Comparison of ENCODE assay signal across 10 mouse cellular contexts in genomic region chr8:84907979-84908378, GRCm38 (mm10). TPM values are rescaled to one million over a fixed set of nuclear protein-coding genes. Genes with fewer than 3 reads are reported as not detected.
A peak's percentile ranks its signal among the peaks of the same experiment; 100 is the strongest.
DNase-seq lines count a peak whose midpoint lies in the region; ATAC-seq and TF ChIP-seq lines count a peak whose summit lies in the region.
"Not testable (repeated sequence)": the region's sequence is repeated elsewhere in the genome, so short reads cannot be mapped to it uniquely, and the experiment has no call there.
"Had no signal": no experiment of that assay in that cellular context is flagged by ENCODE, and none has a peak within 500 bp of the region (broad histone marks: within the 10 kb centered on the region; RNA-seq: fewer than 3 reads in every experiment).

No protein-coding gene starts in this region.

- TF ChIP-seq CTCF in kidney, adult 2 months (conservative IDR thresholded peaks at IDR 0.05; ENCODE audit: insufficient read depth, insufficient read length, low read depth, low read length); midbrain, postnatal 0 days (IDR thresholded peaks at IDR 0.05); stomach, postnatal 0 days (IDR thresholded peaks at IDR 0.05; ENCODE audit: low read depth): not testable (repeated sequence)

- TF ChIP-seq POLR2A in kidney, adult 2 months (IDR thresholded peaks at IDR 0.05; ENCODE audit: low read depth, low read length): not testable (repeated sequence)

- H3K36me3 ChIP-seq in embryonic facial prominence, embryonic 12.5 days; kidney, adult 2 months (ENCODE audit: control insufficient read depth, insufficient read depth, low read length); limb, embryonic 15.5 days; lung, embryonic 16.5 days (ENCODE audit: control insufficient read depth, insufficient read depth, low read length); stomach, postnatal 0 days (ENCODE audit: control insufficient read depth, insufficient read depth, low read length): not testable (repeated sequence)
- peaks cover 14% of the 10 kb centered on the region for H3K36me3 ChIP-seq in forebrain, embryonic 16.5 days (ENCODE audit: control insufficient read depth, insufficient read depth)
- peaks cover 15% of the 10 kb centered on the region; the same call in 1 of the 2 replicates for H3K36me3 ChIP-seq in hindbrain, embryonic 10.5 days
- peaks cover 33% of the 10 kb centered on the region for H3K36me3 ChIP-seq in midbrain, postnatal 0 days (ENCODE audit: insufficient read depth, low read length)

- H3K9me3 ChIP-seq in embryonic facial prominence, embryonic 12.5 days; forebrain, embryonic 16.5 days (ENCODE audit: control insufficient read depth, low read length); hindbrain, embryonic 10.5 days; limb, embryonic 15.5 days; lung, embryonic 16.5 days (ENCODE audit: control insufficient read depth, low read length); midbrain, postnatal 0 days (ENCODE audit: low read length); stomach, postnatal 0 days (ENCODE audit: control insufficient read depth, low read length): not testable (repeated sequence)

- peaks cover 24% of the 10 kb centered on the region for H3K4me1 ChIP-seq in embryonic facial prominence, embryonic 12.5 days
- H3K4me1 ChIP-seq in forebrain, embryonic 16.5 days (replicated peaks; ENCODE audit: control insufficient read depth, insufficient read depth, low read length): peaks cover 18% of the 10 kb centered on the region
- H3K4me1 ChIP-seq in hindbrain, embryonic 10.5 days (replicated peaks): peaks cover 33% of the 10 kb centered on the region
- H3K4me1 ChIP-seq in kidney, adult 2 months (ENCODE audit: control insufficient read depth, insufficient read depth, low read length); midbrain, postnatal 0 days (ENCODE audit: insufficient read depth, low read length); stomach, postnatal 0 days (replicated peaks; ENCODE audit: control insufficient read depth, insufficient read depth): not testable (repeated sequence)
- peaks cover 31% of the 10 kb centered on the region for H3K4me1 ChIP-seq in limb, embryonic 15.5 days
- peaks cover 16% of the 10 kb centered on the region for H3K4me1 ChIP-seq in lung, embryonic 16.5 days (replicated peaks; ENCODE audit: control insufficient read depth, insufficient read depth, low read length)

- not testable (repeated sequence) for ATAC-seq in embryonic facial prominence, embryonic 12.5 days (ENCODE audit: insufficient number of reproducible peaks, insufficient read depth, low FRiP score, low TSS enrichment); forebrain, embryonic 16.5 days; limb, embryonic 15.5 days (ENCODE audit: insufficient number of reproducible peaks, low FRiP score, low TSS enrichment, low read depth); lung, embryonic 16.5 days (ENCODE audit: low read depth); midbrain, postnatal 0 days (ENCODE audit: low FRiP score); stomach, postnatal 0 days (ENCODE audit: low FRiP score, low TSS enrichment)

- peak overlapping the region; percentile 51 for H3K4me3 ChIP-seq in embryonic facial prominence, embryonic 12.5 days
- peak overlapping the region; percentile 48 for H3K4me3 ChIP-seq in forebrain, embryonic 16.5 days (replicated peaks; ENCODE audit: low read length)
- peak overlapping the region; percentile 62 for H3K4me3 ChIP-seq in hindbrain, embryonic 10.5 days
- H3K4me3 ChIP-seq in kidney, adult 2 months (ENCODE audit: insufficient read depth, low read depth, low read length): peak overlapping the region; percentile 20; the same call in 1 of the 2 replicates
- H3K4me3 ChIP-seq in limb, embryonic 15.5 days: peak overlapping the region; percentile 55
- peak overlapping the region; percentile 72 for H3K4me3 ChIP-seq in lung, embryonic 16.5 days (ENCODE audit: low read length)
- peak overlapping the region; percentile 29; the same call in 1 of the 2 replicates for H3K4me3 ChIP-seq in midbrain, postnatal 0 days (ENCODE audit: low read depth, low read length)
- H3K4me3 ChIP-seq in stomach, postnatal 0 days (ENCODE audit: low read depth, low read length): peak overlapping the region; percentile 53

- H3K9ac ChIP-seq in embryonic facial prominence, embryonic 12.5 days; forebrain, embryonic 16.5 days (replicated peaks; ENCODE audit: low read depth, low read length); limb, embryonic 15.5 days; midbrain, postnatal 0 days (replicated peaks; ENCODE audit: low read length, poor library complexity, severe bottlenecking); stomach, postnatal 0 days (ENCODE audit: low read length): not testable (repeated sequence)
- peak overlapping the region; percentile 84; the same call in 1 of the 2 replicates for H3K9ac ChIP-seq in lung, embryonic 16.5 days (ENCODE audit: low read length)

- peaks cover 37% of the 10 kb centered on the region for H3K27me3 ChIP-seq in embryonic facial prominence, embryonic 12.5 days
- H3K27me3 ChIP-seq in forebrain, embryonic 16.5 days (replicated peaks; ENCODE audit: control insufficient read depth, insufficient read depth, low read length); kidney, adult 2 months (replicated peaks; ENCODE audit: control insufficient read depth, insufficient read depth, low read length); midbrain, postnatal 0 days (ENCODE audit: insufficient read depth, low read length); stomach, postnatal 0 days (ENCODE audit: control insufficient read depth, insufficient read depth, low read length): not testable (repeated sequence)
- H3K27me3 ChIP-seq in hindbrain, embryonic 10.5 days (ENCODE audit: insufficient read depth, poor library complexity, severe bottlenecking): peaks cover 67% of the 10 kb centered on the region
- peaks cover 29% of the 10 kb centered on the region for H3K27me3 ChIP-seq in limb, embryonic 15.5 days
- peaks cover 17% of the 10 kb centered on the region for H3K27me3 ChIP-seq in lung, embryonic 16.5 days (ENCODE audit: control insufficient read depth, insufficient read depth, low read depth, low read length)

- 22% methylated on average over 7 of the region's 7 CpGs for WGBS in embryonic facial prominence, embryonic 12.5 days
- 31% methylated on average over 6 of the region's 7 CpGs for WGBS in forebrain, embryonic 16.5 days
- 32% methylated on average over 7 of the region's 7 CpGs for WGBS in hindbrain, embryonic 10.5 days
- WGBS in kidney, adult 2 months: 12% methylated on average over 7 of the region's 7 CpGs
- 34% methylated on average over 7 of the region's 7 CpGs for WGBS in limb, embryonic 15.5 days
- 29% methylated on average over 6 of the region's 7 CpGs for WGBS in lung, embryonic 16.5 days
- 30% methylated on average over 7 of the region's 7 CpGs for WGBS in midbrain, postnatal 0 days
- 31% methylated on average over 6 of the region's 7 CpGs for WGBS in stomach, postnatal 0 days

- TF ChIP-seq EP300 in stomach, postnatal 0 days (optimal IDR thresholded peaks at IDR 0.05): not testable (repeated sequence)

- peak; percentile 23 for DNase-seq in hindbrain, embryonic 10.5 days (ENCODE audit: low spot score)
- not testable (repeated sequence) for DNase-seq in kidney, adult 2 months; midbrain, postnatal 0 days (ENCODE audit: low spot score); stomach, postnatal 0 days (ENCODE audit: low spot score)

- H3K4me2 ChIP-seq in embryonic facial prominence, embryonic 12.5 days (replicated peaks): peak overlapping the region; percentile 68
- H3K4me2 ChIP-seq in forebrain, embryonic 16.5 days (ENCODE audit: low read length): peak overlapping the region; percentile 67
- peak overlapping the region; percentile 71 for H3K4me2 ChIP-seq in limb, embryonic 15.5 days
- peak overlapping the region; percentile 93 for H3K4me2 ChIP-seq in lung, embryonic 16.5 days (ENCODE audit: low read depth, low read length)
- H3K4me2 ChIP-seq in midbrain, postnatal 0 days (ENCODE audit: low read depth, low read length, poor library complexity, severe bottlenecking): peak overlapping the region; percentile 45
- peak overlapping the region; percentile 90 for H3K4me2 ChIP-seq in stomach, postnatal 0 days (replicated peaks; ENCODE audit: low read depth)

- H3K27ac ChIP-seq in embryonic facial prominence, embryonic 12.5 days: peak overlapping the region; percentile 58; the same call in 1 of the 2 replicates
- H3K27ac ChIP-seq in forebrain, embryonic 16.5 days (ENCODE audit: low read length); kidney, adult 2 months (ENCODE audit: insufficient read depth, low read depth, low read length); limb, embryonic 15.5 days; lung, embryonic 16.5 days (ENCODE audit: low read length); midbrain, postnatal 0 days (ENCODE audit: low read depth, low read length); stomach, postnatal 0 days (replicated peaks): not testable (repeated sequence)
- peak overlapping the region; percentile 83 for H3K27ac ChIP-seq in hindbrain, embryonic 10.5 days

RNA-seq across cellular contexts. Expression of gene Dnase2a, which starts 0.4 kb away (rescaled TPM):
- polyA plus RNA-seq in embryonic facial prominence, embryonic 12.5 days (2016; fragmentation: Nextera tagmentation; extraction: Ambion mirVana): 14.8 and 15.4 TPM in 2 replicates
- polyA plus RNA-seq in forebrain, embryonic 16.5 days (2015; fragmentation: Nextera tagmentation; extraction: Ambion mirVana): 5.4 and 5.5 TPM in 2 replicates
- 5.8 and 6.6 TPM in 2 replicates for polyA plus RNA-seq in hindbrain, embryonic 10.5 days (2016; fragmentation: Nextera tagmentation; extraction: Ambion mirVana)
- polyA plus RNA-seq in kidney, adult 2 months (2012; rRNA removed): 19.0 and 20.1 TPM in 2 replicates
- 19.2 and 22.1 TPM in 2 replicates for polyA plus RNA-seq in limb, embryonic 15.5 days (2015; fragmentation: Nextera tagmentation; extraction: Ambion mirVana)
- 19.9 and 21.1 TPM in 2 replicates for polyA plus RNA-seq in lung, embryonic 16.5 days (2015; fragmentation: Nextera tagmentation; extraction: Ambion mirVana)
- 4.3 and 5.7 TPM in 2 replicates for total RNA-seq in midbrain, postnatal 0 days (2014; rRNA removed)
- 6.7 and 8.2 TPM in 2 replicates for polyA plus RNA-seq in midbrain, postnatal 0 days (2015; fragmentation: Nextera tagmentation; extraction: Ambion mirVana)
- 15.9 and 17.4 TPM in 2 replicates for polyA plus RNA-seq in stomach, postnatal 0 days (2015; fragmentation: Nextera tagmentation; extraction: Ambion mirVana)

RNA-seq across cellular contexts. Expression of gene Klf1, which starts 6.3 kb away (rescaled TPM):
- 4.7 and 5.4 TPM in 2 replicates for polyA plus RNA-seq in embryonic facial prominence, embryonic 12.5 days (2016; fragmentation: Nextera tagmentation; extraction: Ambion mirVana)
- polyA plus RNA-seq in forebrain, embryonic 16.5 days (2015; fragmentation: Nextera tagmentation; extraction: Ambion mirVana): 0.73 and 0.85 TPM in 2 replicates
- polyA plus RNA-seq in hindbrain, embryonic 10.5 days (2016; fragmentation: Nextera tagmentation; extraction: Ambion mirVana): 18.2 and 21.5 TPM in 2 replicates
- 3.2 and 6.0 TPM in 2 replicates for polyA plus RNA-seq in kidney, adult 2 months (2012; rRNA removed)
- polyA plus RNA-seq in limb, embryonic 15.5 days (2015; fragmentation: Nextera tagmentation; extraction: Ambion mirVana): 1.4 and 2.5 TPM in 2 replicates
- polyA plus RNA-seq in lung, embryonic 16.5 days (2015; fragmentation: Nextera tagmentation; extraction: Ambion mirVana): 1.5 and 4.9 TPM in 2 replicates
- total RNA-seq in midbrain, postnatal 0 days (2014; rRNA removed): 0.52 TPM in 1 of 2 replicates, not detected in the other
- polyA plus RNA-seq in midbrain, postnatal 0 days (2015; fragmentation: Nextera tagmentation; extraction: Ambion mirVana): 0.36 and 0.52 TPM in 2 replicates
- polyA plus RNA-seq in stomach, postnatal 0 days (2015; fragmentation: Nextera tagmentation; extraction: Ambion mirVana): 0.51 and 0.82 TPM in 2 replicates
- total RNA-seq: neutrophil, adult 5-6 weeks had no signal

RNA-seq across cellular contexts. Expression of gene Gcdh, which starts 14.3 kb away (rescaled TPM):
- 44.3 and 45.2 TPM in 2 replicates for polyA plus RNA-seq in embryonic facial prominence, embryonic 12.5 days (2016; fragmentation: Nextera tagmentation; extraction: Ambion mirVana)
- 35.5 and 39.1 TPM in 2 replicates for polyA plus RNA-seq in forebrain, embryonic 16.5 days (2015; fragmentation: Nextera tagmentation; extraction: Ambion mirVana)
- polyA plus RNA-seq in hindbrain, embryonic 10.5 days (2016; fragmentation: Nextera tagmentation; extraction: Ambion mirVana): 35.5 and 43.4 TPM in 2 replicates
- 700 TPM in 2 replicates for polyA plus RNA-seq in kidney, adult 2 months (2012; rRNA removed)
- 31.1 and 34.3 TPM in 2 replicates for polyA plus RNA-seq in limb, embryonic 15.5 days (2015; fragmentation: Nextera tagmentation; extraction: Ambion mirVana)
- 36.7 and 37.3 TPM in 2 replicates for polyA plus RNA-seq in lung, embryonic 16.5 days (2015; fragmentation: Nextera tagmentation; extraction: Ambion mirVana)
- 22.1 and 30.5 TPM in 2 replicates for total RNA-seq in midbrain, postnatal 0 days (2014; rRNA removed)
- polyA plus RNA-seq in midbrain, postnatal 0 days (2015; fragmentation: Nextera tagmentation; extraction: Ambion mirVana): 33.2 and 35.3 TPM in 2 replicates
- polyA plus RNA-seq in stomach, postnatal 0 days (2015; fragmentation: Nextera tagmentation; extraction: Ambion mirVana): 18.5 and 21.1 TPM in 2 replicates

RNA-seq across cellular contexts. Expression of gene Mast1, which starts 29.2 kb away (rescaled TPM):
- polyA plus RNA-seq in embryonic facial prominence, embryonic 12.5 days (2016; fragmentation: Nextera tagmentation; extraction: Ambion mirVana): 5.3 and 5.7 TPM in 2 replicates
- 52.4 and 65.8 TPM in 2 replicates for polyA plus RNA-seq in forebrain, embryonic 16.5 days (2015; fragmentation: Nextera tagmentation; extraction: Ambion mirVana)
- polyA plus RNA-seq in hindbrain, embryonic 10.5 days (2016; fragmentation: Nextera tagmentation; extraction: Ambion mirVana): 5.0 and 12.7 TPM in 2 replicates
- polyA plus RNA-seq in kidney, adult 2 months (2012; rRNA removed): 0.18 and 0.38 TPM in 2 replicates
- polyA plus RNA-seq in limb, embryonic 15.5 days (2015; fragmentation: Nextera tagmentation; extraction: Ambion mirVana): 0.34 and 0.35 TPM in 2 replicates
- 0.64 and 0.72 TPM in 2 replicates for polyA plus RNA-seq in lung, embryonic 16.5 days (2015; fragmentation: Nextera tagmentation; extraction: Ambion mirVana)
- total RNA-seq in midbrain, postnatal 0 days (2014; rRNA removed): 85.9 and 92.0 TPM in 2 replicates
- 79.8 and 89.0 TPM in 2 replicates for polyA plus RNA-seq in midbrain, postnatal 0 days (2015; fragmentation: Nextera tagmentation; extraction: Ambion mirVana)
- polyA plus RNA-seq in stomach, postnatal 0 days (2015; fragmentation: Nextera tagmentation; extraction: Ambion mirVana): 0.87 and 1.1 TPM in 2 replicates
- total RNA-seq: granulocyte monocyte progenitor cell, adult 5-6 weeks had no signal

RNA-seq across cellular contexts. Expression of gene Syce2, which starts 36.1 kb away (rescaled TPM):
- 84.1 and 91.7 TPM in 2 replicates for polyA plus RNA-seq in embryonic facial prominence, embryonic 12.5 days (2016; fragmentation: Nextera tagmentation; extraction: Ambion mirVana)
- 51.0 and 54.3 TPM in 2 replicates for polyA plus RNA-seq in forebrain, embryonic 16.5 days (2015; fragmentation: Nextera tagmentation; extraction: Ambion mirVana)
- 61.5 and 67.1 TPM in 2 replicates for polyA plus RNA-seq in hindbrain, embryonic 10.5 days (2016; fragmentation: Nextera tagmentation; extraction: Ambion mirVana)
- 0.87 and 1.7 TPM in 2 replicates for polyA plus RNA-seq in kidney, adult 2 months (2012; rRNA removed)
- 58.0 and 70.0 TPM in 2 replicates for polyA plus RNA-seq in limb, embryonic 15.5 days (2015; fragmentation: Nextera tagmentation; extraction: Ambion mirVana)
- polyA plus RNA-seq in lung, embryonic 16.5 days (2015; fragmentation: Nextera tagmentation; extraction: Ambion mirVana): 58.7 and 59.6 TPM in 2 replicates
- 29.5 and 31.7 TPM in 2 replicates for total RNA-seq in midbrain, postnatal 0 days (2014; rRNA removed)
- 56.2 and 61.4 TPM in 2 replicates for polyA plus RNA-seq in midbrain, postnatal 0 days (2015; fragmentation: Nextera tagmentation; extraction: Ambion mirVana)
- 25.0 and 27.3 TPM in 2 replicates for polyA plus RNA-seq in stomach, postnatal 0 days (2015; fragmentation: Nextera tagmentation; extraction: Ambion mirVana)

Comparison
In these comparisons a context has a peak if more than half of its experiments do, and no peak if none do; other contexts are left out.
1. H3K4me3 ChIP-seq: peak in every context shown above with its lines; median percentile 72 in lung, embryonic 16.5 days; 62 in hindbrain, embryonic 10.5 days; 55 in limb, embryonic 15.5 days; 53 in stomach, postnatal 0 days; 51 in embryonic facial prominence, embryonic 12.5 days; 48 in forebrain, embryonic 16.5 days; 29 in midbrain, postnatal 0 days; 20 in kidney, adult 2 months.
2. RNA of gene Gcdh, which starts 14.3 kb away (polyA plus RNA-seq): 700 TPM in kidney, adult 2 months; 44.3 to 45.2 TPM in embryonic facial prominence, embryonic 12.5 days, 35.5 to 39.1 TPM in forebrain, embryonic 16.5 days, 36.7 to 37.3 TPM in lung, embryonic 16.5 days, 35.5 to 43.4 TPM in hindbrain, embryonic 10.5 days, 33.2 to 35.3 TPM in midbrain, postnatal 0 days, 31.1 to 34.3 TPM in limb, embryonic 15.5 days and 18.5 to 21.1 TPM in stomach, postnatal 0 days; every median in the first group is over 10 times any median in the second.
3. Peak in every context shown above with its lines, with median percentiles within 50 percentile points of each other: H3K4me2 ChIP-seq.